Mouse (Mus musculus) forebrain, embryonic 11.5 days (tissue): ENCODE measurements around the gene Hist1h2bg. TPM values are rescaled to one million over a fixed set of nuclear protein-coding genes. Genes with fewer than 3 reads are reported as not detected.
"Not testable (repeated sequence)": the region's sequence is repeated elsewhere in the genome, so short reads cannot be mapped to it uniquely, and the experiment has no call there.

Source experiments
- ATAC-seq: fragments of 200-750 bp; cut with Nextera tagmentation; replicated peaks from 2 replicates; pipeline ENCODE4 v1.8.0; 2017; ENCODE audit warnings: moderate TSS enrichment; ENCODE audit not compliant: low FRiP score
- DNase-seq: peaks from one replicate; pipeline ENCODE4 v3.0.0-alpha.2; 2017; ENCODE audit warnings: low spot score
- H3K27ac ChIP-seq: fragments of 300-500 bp; sonication (generic); 2 replicates; pipeline ENCODE4 v1.5.1; 2014; ENCODE audit warnings: low read depth, low read length
- H3K27me3 ChIP-seq: fragments of 300-500 bp; sonication (generic); 2 replicates; pipeline ENCODE4 v1.6.1; 2014; ENCODE audit warnings: mild to moderate bottlenecking, low read length, mixed read lengths; ENCODE audit not compliant: control insufficient read depth, insufficient read depth
- H3K36me3 ChIP-seq: fragments of 300-500 bp; sonication (generic); 2 replicates; pipeline ENCODE4 v1.6.1; 2014; ENCODE audit warnings: mild to moderate bottlenecking, low read length, moderate library complexity, mixed read lengths; ENCODE audit not compliant: control insufficient read depth, insufficient read depth
- H3K4me1 ChIP-seq: fragments of 300-500 bp; sonication (generic); replicated peaks from 2 replicates; pipeline ENCODE4 v1.6.1; 2014; ENCODE audit warnings: low read length, mixed read lengths; ENCODE audit not compliant: control insufficient read depth, insufficient read depth
- H3K4me2 ChIP-seq: fragments of 300-500 bp; sonication (generic); 2 replicates; pipeline ENCODE4 v1.6.1; 2014; ENCODE audit warnings: low read depth, mild to moderate bottlenecking, low read length, moderate library complexity, mixed read lengths; ENCODE audit not compliant: severe bottlenecking
- H3K4me3 ChIP-seq: fragments of 300-500 bp; sonication (generic); 2 replicates; pipeline ENCODE4 v1.5.1; 2014; ENCODE audit warnings: low read depth, low read length
- H3K9ac ChIP-seq: fragments of 300-500 bp; sonication (generic); 2 replicates; pipeline ENCODE4 v1.6.1; 2014; ENCODE audit warnings: low read length
- H3K9me3 ChIP-seq: fragments of 300-500 bp; sonication (generic); 2 replicates; pipeline ENCODE4 v1.6.1; 2016; ENCODE audit warnings: low read length, mixed read lengths; ENCODE audit not compliant: control insufficient read depth
- WGBS: fragments of 180-500 bp; shearing (Covaris S2); extraction: QIAGEN DNeasy Blood & Tissue Kit; methylation state at CpG from one replicate; pipeline ENCODE4 v1.1.7; 2014; 5-methylcytosine and 5-hydroxymethylcytosine counted together
- polyA plus RNA-seq: library from polyadenylated mRNA; unstranded; fragments of >200 nt; fragmentation: Nextera tagmentation; extraction: Ambion mirVana; gene quantifications from 2 replicates; pipeline ENCODE4 v1.2.1, GENCODE M21; 2014

Hist1h2bg gene
- polyA plus RNA-seq, 1 experiment from 2014 or later, result 7.4 TPM

DNA sequence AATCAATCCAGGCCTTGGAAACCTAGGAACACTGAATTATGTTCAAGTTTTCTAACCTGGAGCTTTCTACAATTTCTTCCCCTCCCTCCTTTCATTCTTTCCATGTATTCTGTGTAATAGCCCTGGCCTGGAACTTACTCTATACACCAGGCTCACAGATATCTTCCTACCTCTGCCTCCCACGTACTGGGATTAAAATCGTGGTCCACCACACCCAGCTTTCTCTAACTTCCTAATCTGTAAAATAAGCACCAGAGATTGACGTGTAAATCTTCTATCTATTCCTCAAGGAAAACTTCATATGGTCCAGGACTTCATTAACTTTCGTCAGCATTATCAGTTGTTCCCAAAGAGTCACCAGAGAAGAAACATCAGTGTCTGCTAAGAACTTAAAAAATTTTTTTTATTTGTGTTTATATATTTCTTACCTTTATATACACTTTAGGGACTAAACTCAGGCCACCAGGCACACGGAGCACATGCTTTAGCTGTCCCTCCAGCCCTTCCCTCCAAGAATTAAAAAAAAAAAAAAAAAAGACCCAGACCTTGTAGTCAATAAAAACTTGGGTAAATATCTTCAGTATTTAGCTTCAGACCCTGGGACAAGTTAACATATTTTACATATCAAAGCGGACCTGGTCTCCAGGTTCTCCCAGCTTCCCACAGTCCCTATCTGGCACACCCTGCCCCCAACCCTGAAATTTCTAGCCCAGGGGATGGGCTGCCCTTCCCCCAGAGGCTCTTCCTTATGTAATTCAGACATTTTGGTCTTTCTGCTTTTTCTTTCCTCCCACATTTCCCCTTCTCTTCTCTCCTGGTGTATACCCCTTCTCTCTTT, 11.2 kb downstream of the Hist1h2bg start:
- peaks cover 16% of the 10 kb centered on the region for H3K4me1 ChIP-seq
- DNase-seq, result peak; percentile 67

DNA sequence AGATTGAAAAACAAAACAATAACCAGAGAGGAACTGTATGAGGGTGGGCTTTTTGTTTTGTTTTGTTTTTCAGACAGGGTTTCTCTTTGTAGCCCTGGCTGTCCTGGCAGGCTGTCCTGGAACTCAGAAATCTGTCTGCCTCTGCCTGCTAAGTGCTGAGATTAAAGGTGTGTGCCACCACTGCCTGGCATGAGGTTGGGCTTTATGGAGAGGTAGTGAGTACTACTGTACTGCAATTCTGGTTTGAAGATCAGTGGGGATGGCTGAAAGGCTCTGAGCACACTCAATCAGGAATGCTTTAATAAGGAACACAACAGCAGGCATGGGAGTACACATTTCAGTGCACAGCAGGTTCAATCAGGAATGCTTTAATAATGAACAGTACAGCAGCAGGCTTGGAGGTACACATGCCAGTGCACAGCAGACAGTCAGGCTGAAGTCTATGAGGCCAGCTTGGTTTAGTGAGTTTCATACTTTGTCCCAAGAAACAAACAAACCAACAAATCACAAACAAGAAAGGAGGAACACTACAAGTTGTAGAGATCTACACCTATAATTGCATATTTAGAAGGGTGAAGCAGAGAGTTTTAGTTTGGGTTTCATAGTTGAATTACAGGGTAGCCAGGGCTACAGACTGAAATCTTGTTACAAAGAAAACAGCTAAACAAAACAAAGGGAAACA, 12.3 kb downstream of the Hist1h2bg start:
- no peak for ATAC-seq
- peak; percentile 56 for DNase-seq
- H3K27me3 ChIP-seq, result no peaks in the 10 kb centered on the region
- no peaks in the 10 kb centered on the region for H3K9me3 ChIP-seq
- H3K36me3 ChIP-seq, result no peaks in the 10 kb centered on the region
- peaks cover 16% of the 10 kb centered on the region for H3K4me1 ChIP-seq
- H3K4me3 ChIP-seq, result no peak overlapping the region
- H3K4me2 ChIP-seq, result no peak overlapping the region
- peak overlapping the region; percentile 99 for H3K27ac ChIP-seq
- peak overlapping the region; percentile 66 for H3K9ac ChIP-seq

More for the DNA sequence above, 11.2 kb downstream of the Hist1h2bg start:
- H3K9ac ChIP-seq, result peak overlapping the region; percentile 66
- peak overlapping the region; percentile 99 for H3K27ac ChIP-seq
- H3K4me3 ChIP-seq, result peak overlapping the region; percentile 47
- peak overlapping the region; percentile 78 for H3K4me2 ChIP-seq
- no peak for ATAC-seq
- no peaks in the 10 kb centered on the region for H3K27me3 ChIP-seq
- H3K9me3 ChIP-seq, result no peaks in the 10 kb centered on the region
- H3K36me3 ChIP-seq, result no peaks in the 10 kb centered on the region
- 3% methylated on average over 6 of the region's 6 CpGs for WGBS

DNA sequence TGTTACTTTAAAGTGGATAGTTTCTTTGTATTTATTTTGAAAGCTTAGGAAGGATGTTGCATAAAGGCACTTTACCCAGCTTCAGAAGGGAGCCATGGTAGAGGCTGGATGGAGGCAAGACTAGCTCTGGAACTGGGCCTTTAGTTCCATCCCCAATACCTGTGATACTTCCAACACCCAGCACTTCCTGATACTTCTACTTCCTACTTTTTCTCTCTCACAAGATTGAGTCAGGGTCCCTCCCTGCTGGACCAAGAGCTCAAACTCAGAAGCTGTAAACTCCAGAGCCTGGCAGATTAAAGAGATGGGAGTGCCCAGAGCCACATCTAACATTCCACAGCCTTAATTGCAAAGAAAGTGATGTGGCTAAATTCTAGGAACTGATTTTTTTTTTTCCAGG, 13.1 kb downstream of the Hist1h2bg start:
- no peaks in the 10 kb centered on the region for H3K27me3 ChIP-seq
- H3K4me1 ChIP-seq, result peaks cover 16% of the 10 kb centered on the region

DNA sequence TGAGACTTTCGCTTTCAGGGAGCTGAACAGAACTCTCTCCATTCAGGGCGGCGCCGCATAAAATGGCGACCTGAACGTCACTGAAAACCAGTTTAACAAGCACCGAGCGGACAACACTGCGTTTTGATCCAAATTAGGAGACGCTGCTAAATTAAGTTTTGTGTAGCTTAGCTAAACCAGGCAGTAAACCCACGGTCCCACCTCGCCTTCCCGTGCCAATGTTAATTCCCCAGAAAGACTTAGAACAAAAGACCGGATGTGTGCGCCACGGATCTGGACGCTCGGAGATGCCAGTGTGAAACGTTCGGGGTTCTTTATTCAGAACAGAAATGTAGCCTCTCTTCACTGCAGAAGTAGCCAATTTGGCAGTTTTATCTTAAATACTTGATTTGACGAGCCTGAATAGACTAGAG, 13.8 kb downstream of the Hist1h2bg start:
- ATAC-seq (peak; percentile 15), DNase-seq (peak; percentile 85)
- peak overlapping the region; percentile 87 for H3K9ac ChIP-seq
- H3K27ac ChIP-seq, result peak overlapping the region; percentile 99
- no peaks in the 10 kb centered on the region for H3K27me3 ChIP-seq
- WGBS, result under 1% methylated on average over 21 of the region's 21 CpGs
- peak overlapping the region; percentile 40 for H3K4me3 ChIP-seq
- peak overlapping the region; percentile 84 for H3K4me2 ChIP-seq
- H3K9me3 ChIP-seq, result no peaks in the 10 kb centered on the region
- no peaks in the 10 kb centered on the region for H3K36me3 ChIP-seq
- peaks cover 16% of the 10 kb centered on the region for H3K4me1 ChIP-seq

More for the DNA sequence above, 13.1 kb downstream of the Hist1h2bg start:
- Histone ChIP-seq H3K36me3 (no peaks in the 10 kb centered on the region), H3K27ac (peak overlapping the region; percentile 99), H3K9ac (peak overlapping the region; percentile 87), H3K4me3 (peak overlapping the region; percentile 40; the same call in 1 of the 2 replicates), H3K4me2 (peak overlapping the region; percentile 84), H3K9me3 (no peaks in the 10 kb centered on the region)
- no peak for ATAC-seq
- DNase-seq, result no peak

DNA sequence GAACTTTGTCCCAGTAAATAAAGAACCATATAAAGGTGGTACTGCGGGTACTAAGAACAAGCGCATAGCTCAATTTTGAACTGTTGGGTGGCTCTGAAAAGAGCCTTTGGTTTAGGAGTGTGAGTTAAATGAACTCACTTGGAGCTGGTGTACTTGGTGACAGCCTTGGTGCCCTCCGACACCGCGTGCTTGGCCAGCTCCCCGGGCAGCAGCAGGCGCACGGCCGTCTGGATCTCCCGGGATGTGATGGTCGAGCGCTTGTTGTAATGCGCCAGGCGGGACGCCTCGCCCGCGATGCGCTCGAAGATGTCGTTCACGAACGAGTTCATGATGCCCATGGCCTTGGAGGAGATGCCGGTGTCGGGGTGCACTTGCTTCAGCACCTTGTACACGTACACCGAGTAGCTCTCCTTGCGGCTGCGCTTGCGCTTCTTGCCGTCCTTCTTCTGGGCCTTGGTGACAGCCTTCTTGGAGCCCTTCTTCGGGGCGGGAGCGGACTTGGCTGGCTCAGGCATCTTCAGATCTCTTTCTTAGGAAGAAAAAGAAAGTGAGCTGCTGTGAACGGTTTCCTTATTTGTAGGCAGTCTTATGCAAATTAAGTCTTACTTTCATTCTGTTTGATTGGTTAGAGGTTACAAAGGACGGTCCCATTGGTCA, 14.4 kb downstream of the Hist1h2bg start:
- Histone ChIP-seq H3K9ac (peak overlapping the region; percentile 87), H3K4me1 (peaks cover 16% of the 10 kb centered on the region), H3K27ac (peak overlapping the region; percentile 99), H3K4me2 (peak overlapping the region; percentile 84), H3K4me3 (peak overlapping the region; percentile 40)
- DNase-seq (peak; percentile 79), ATAC-seq (peak; percentile 87)
- not testable (repeated sequence) for H3K9me3 ChIP-seq, H3K36me3 ChIP-seq, H3K27me3 ChIP-seq
- WGBS, result under 1% methylated on average over 30 of the region's 36 CpGs

DNA sequence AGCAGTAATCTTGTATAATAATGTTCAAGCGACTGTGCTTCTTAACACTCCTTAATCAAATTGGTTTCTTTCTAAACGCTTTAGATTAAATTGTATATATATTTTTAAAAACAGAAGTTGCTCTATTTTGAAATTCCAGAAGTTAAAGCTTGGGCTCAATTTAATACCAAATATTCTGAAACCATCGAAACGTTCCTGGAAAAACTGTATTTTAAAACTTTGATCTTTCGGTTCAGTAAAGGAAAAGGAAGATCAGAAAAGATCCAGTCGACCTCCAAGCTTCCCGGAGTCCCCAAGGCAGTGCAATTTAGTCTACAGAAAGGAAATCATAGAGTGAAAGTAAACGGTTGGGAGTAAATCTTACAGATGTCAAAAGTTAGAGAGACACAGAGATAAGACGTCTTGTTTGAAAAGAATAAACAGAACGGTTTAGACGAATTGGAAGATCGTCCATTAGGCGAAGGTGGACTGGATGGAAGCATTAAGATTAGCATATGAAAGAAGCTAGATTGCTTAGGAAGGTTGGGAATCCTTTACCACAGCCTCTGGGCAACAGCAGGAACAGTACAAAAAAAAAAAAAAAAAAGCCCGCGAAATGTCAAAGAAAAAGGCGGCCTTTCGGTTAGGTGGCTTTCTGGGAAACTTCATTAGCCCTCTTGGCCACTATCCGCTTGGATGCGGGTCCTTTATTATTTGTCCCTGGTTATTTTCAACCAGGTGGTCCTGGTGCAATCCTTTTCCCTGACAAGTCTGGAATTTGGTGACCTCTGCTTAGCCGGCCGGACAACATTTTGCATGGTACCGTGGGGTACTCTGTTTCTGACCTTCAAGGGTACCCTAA, 15.1 kb downstream of the Hist1h2bg start:
- H3K27me3 ChIP-seq, result no peaks in the 10 kb centered on the region
- H3K27ac ChIP-seq, result peak overlapping the region; percentile 99
- DNase-seq (peak; percentile 51), ATAC-seq (peak; percentile 37; the same call in 1 of the 2 replicates)
- peak overlapping the region; percentile 58 for H3K4me2 ChIP-seq
- H3K36me3 ChIP-seq, result no peaks in the 10 kb centered on the region
- peak overlapping the region; percentile 23 for H3K4me3 ChIP-seq
- WGBS, result under 1% methylated on average over 22 of the region's 22 CpGs
- peaks cover 16% of the 10 kb centered on the region for H3K4me1 ChIP-seq
- H3K9me3 ChIP-seq, result no peaks in the 10 kb centered on the region
- peak overlapping the region; percentile 65 for H3K9ac ChIP-seq

DNA sequence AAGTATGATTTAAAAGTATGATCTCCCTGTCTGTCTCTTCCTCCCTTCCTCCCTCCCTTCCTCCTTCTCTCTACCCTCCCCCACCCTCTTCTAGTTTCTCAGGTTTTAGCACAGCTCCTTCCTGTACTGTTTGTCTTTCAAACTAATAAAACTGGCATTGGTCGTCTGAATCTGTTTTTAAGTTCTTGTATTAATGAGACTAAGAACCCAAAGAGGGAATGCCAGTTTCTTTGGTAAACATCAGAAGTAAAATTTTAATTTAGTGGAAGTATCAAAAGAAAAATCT, 15.7 kb downstream of the Hist1h2bg start:
- H3K4me3 ChIP-seq, result peak overlapping the region; percentile 23
- peaks cover 16% of the 10 kb centered on the region for H3K4me1 ChIP-seq
- H3K9me3 ChIP-seq, result no peaks in the 10 kb centered on the region
- peak overlapping the region; percentile 99 for H3K27ac ChIP-seq
- no peaks in the 10 kb centered on the region for H3K27me3 ChIP-seq
- ATAC-seq (0 out of 2 replicates have a peak, but pooled peaks have one; percentile 1), DNase-seq (no peak)
- H3K36me3 ChIP-seq, result no peaks in the 10 kb centered on the region
- peak overlapping the region; percentile 65 for H3K9ac ChIP-seq
- 0% methylated on average over 1 of the region's 1 CpGs for WGBS
- H3K4me2 ChIP-seq, result peak overlapping the region; percentile 58; the same call in 1 of the 2 replicates

DNA sequence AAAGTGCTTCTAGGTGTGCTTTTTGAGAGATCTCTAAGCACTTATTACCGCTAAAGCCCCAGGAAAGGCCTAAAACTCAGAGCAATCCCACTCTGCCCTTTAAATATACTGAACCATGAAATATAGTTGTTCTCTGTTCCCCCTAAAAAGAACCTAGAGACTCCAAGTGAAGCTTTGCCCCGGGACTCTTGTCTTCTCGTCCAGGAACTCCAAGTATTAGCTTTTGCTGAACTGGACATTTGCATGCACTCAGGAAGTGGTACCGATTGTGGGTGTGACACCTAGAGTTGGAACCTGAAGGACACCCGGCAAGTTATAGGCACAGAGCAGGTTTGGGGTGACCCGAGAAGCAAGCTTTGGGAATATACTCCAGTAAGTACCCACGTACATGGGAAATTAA, 20.0 kb downstream of the Hist1h2bg start:
- ATAC-seq, result no peak
- 93% methylated on average over 7 of the region's 7 CpGs for WGBS

More for the DNA sequence above, 20.0 kb downstream of the Hist1h2bg start:
- no peak overlapping the region for H3K9ac ChIP-seq
- no peak overlapping the region for H3K4me3 ChIP-seq
- no peaks in the 10 kb centered on the region for H3K27me3 ChIP-seq
- no peak for DNase-seq
- H3K9me3 ChIP-seq, result no peaks in the 10 kb centered on the region
- no peaks in the 10 kb centered on the region for H3K36me3 ChIP-seq
- H3K4me2 ChIP-seq, result no peak overlapping the region
- no peak overlapping the region for H3K27ac ChIP-seq
- H3K4me1 ChIP-seq, result peaks cover 4% of the 10 kb centered on the region; the same call in 1 of the 2 replicates
